Comparison of ENCODE assay signal across 33 mouse cellular contexts in the genomic region with DNA sequence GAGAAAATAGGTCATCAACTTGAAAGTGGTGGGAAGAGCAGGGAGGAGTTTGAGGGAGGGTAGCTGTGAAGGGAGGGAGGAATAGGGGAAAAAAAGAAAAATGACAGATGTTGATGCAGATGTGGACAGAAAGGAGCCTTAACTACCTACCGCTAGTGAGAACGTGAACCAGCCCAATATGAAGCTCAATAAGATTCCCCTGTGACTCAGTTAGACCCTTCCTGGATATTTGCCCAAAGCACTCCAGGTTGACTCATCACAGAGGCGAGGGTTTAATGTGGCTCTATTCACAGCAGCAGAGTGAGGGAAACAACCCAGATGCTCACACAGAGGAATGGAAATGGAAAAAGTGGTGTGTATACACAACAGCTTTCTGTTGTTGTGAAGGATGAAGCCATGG. TPM values are rescaled to one million over a fixed set of nuclear protein-coding genes. Genes with fewer than 3 reads are reported as not detected.
DNase-seq lines count a peak whose midpoint lies in the region; ATAC-seq lines count a peak whose summit lies in the region.
"Had no signal": no experiment of that assay in that cellular context is flagged by ENCODE, and none has a peak within 500 bp of the region (broad histone marks: within the 10 kb centered on the region; RNA-seq: fewer than 3 reads in every experiment).

No protein-coding gene starts in this region.

- no peaks in the 10 kb centered on the region for H3K9me3 ChIP-seq in forebrain, embryonic 11.5 days (ENCODE audit: control insufficient read depth, low read length)
- H3K9me3 ChIP-seq: embryonic facial prominence, embryonic 12.5 days; embryonic facial prominence, embryonic 15.5 days; forebrain, embryonic 13.5 days; heart, embryonic 10.5 days; heart, embryonic 13.5 days had no signal

- no peaks in the 10 kb centered on the region for H3K36me3 ChIP-seq in forebrain, embryonic 11.5 days (ENCODE audit: control insufficient read depth, insufficient read depth, low read length)
- H3K36me3 ChIP-seq: embryonic facial prominence, embryonic 12.5 days; embryonic facial prominence, embryonic 15.5 days; heart, embryonic 10.5 days; heart, embryonic 13.5 days had no signal

- H3K27me3 ChIP-seq in forebrain, embryonic 11.5 days (ENCODE audit: control insufficient read depth, insufficient read depth, low read length) = peaks cover 26% of the 10 kb centered on the region
- H3K27me3 ChIP-seq: Patski had no signal

- H3K9ac ChIP-seq in forebrain, embryonic 11.5 days (ENCODE audit: low read length) = no peak overlapping the region
- H3K9ac ChIP-seq: embryonic facial prominence, embryonic 12.5 days; embryonic facial prominence, embryonic 15.5 days; forebrain, embryonic 13.5 days; heart, embryonic 13.5 days; hindbrain, embryonic 14.5 days had no signal

- no peak for ATAC-seq in forebrain, embryonic 11.5 days (replicated peaks; ENCODE audit: low FRiP score)
- ATAC-seq in erythroblast, adult 5-6 weeks (replicated peaks; ENCODE audit: low FRiP score, poor library complexity, severe bottlenecking) = no peak
- ATAC-seq: forebrain, embryonic 13.5 days; forebrain, embryonic 16.5 days; hindbrain, postnatal 0 days; inflammation-experienced regulatory T-cells, adult 6 months; intestine, embryonic 16.5 days; Patski had no signal

- no peak overlapping the region for H3K27ac ChIP-seq in forebrain, embryonic 11.5 days (ENCODE audit: low read depth, low read length)
- H3K27ac ChIP-seq: embryonic facial prominence, embryonic 12.5 days; embryonic facial prominence, embryonic 15.5 days; forebrain, embryonic 13.5 days; heart, embryonic 10.5 days; heart, embryonic 13.5 days; hindbrain, embryonic 14.5 days; hindbrain, postnatal 0 days had no signal

- WGBS in forebrain, embryonic 11.5 days = 84% methylated on average over 3 of the region's 3 CpGs

- no peak overlapping the region for H3K4me2 ChIP-seq in forebrain, embryonic 11.5 days (ENCODE audit: low read depth, low read length, severe bottlenecking)
- H3K4me2 ChIP-seq: embryonic facial prominence, embryonic 12.5 days; embryonic facial prominence, embryonic 15.5 days; forebrain, embryonic 13.5 days; heart, embryonic 13.5 days; hindbrain, embryonic 14.5 days had no signal

- no peaks in the 10 kb centered on the region; the same call in 1 of the 2 replicates for H3K4me1 ChIP-seq in forebrain, embryonic 11.5 days (replicated peaks; ENCODE audit: control insufficient read depth, insufficient read depth, low read length)
- H3K4me1 ChIP-seq: embryonic facial prominence, embryonic 12.5 days; embryonic facial prominence, embryonic 15.5 days; heart, embryonic 13.5 days had no signal

- H3K4me3 ChIP-seq in forebrain, embryonic 11.5 days (ENCODE audit: low read depth, low read length) = no peak overlapping the region
- H3K4me3 ChIP-seq: embryonic facial prominence, embryonic 12.5 days; embryonic facial prominence, embryonic 15.5 days; erythroblast, embryonic 14.5 days; forebrain, embryonic 13.5 days; heart, embryonic 10.5 days; heart, embryonic 13.5 days had no signal

- intact Hi-C loops in left cerebral cortex, postnatal 4 days (cut with DNase I) = no loop called here

- DNase-seq in 416B (ENCODE audit: low read depth) = peak; percentile 70
- DNase-seq in MN1 (ENCODE audit: low spot score) = peak; percentile 75
- DNase-seq in brain, adult 2 months (ENCODE audit: low read depth, low spot score) = peak; percentile 74
- DNase-seq in left cerebral cortex, postnatal 4 days = no peak
- no peak for DNase-seq in forebrain, embryonic 11.5 days (ENCODE audit: low spot score)
- DNase-seq: adrenal gland, postnatal 10 days; adrenal gland, postnatal 36 days; cerebellum, adult 11 months; cerebellum, adult 2 months; cerebellum, adult 9-11 months; cerebellum, postnatal 25 days; gastrocnemius, postnatal 10 days; gastrocnemius, postnatal 36 days; heart, adult 11 months; heart, postnatal 14 days; heart, postnatal 4 days; kidney, adult 2 months had no signal

RNA-seq across cellular contexts. Expression of a gene that starts 3.7 kb away (rescaled TPM):
- 1 to 10 TPM; 2.9 to 3.4 TPM for total RNA-seq in left cerebral cortex, postnatal 4 days (2021)
- 0.45 and 0.51 TPM in 2 replicates for polyA plus RNA-seq in forebrain, embryonic 11.5 days (2014; fragmentation: Nextera tagmentation; extraction: Ambion mirVana)
- total RNA-seq in erythroblast, adult 5-6 weeks (2015; ENCODE audit: low replicate concordance) = not detected in 2 replicates
- not detected in 2 replicates for total RNA-seq in erythroblast, adult 5-6 weeks (2017; ENCODE audit: low replicate concordance)
- total RNA-seq: hindbrain, postnatal 0 days had no signal
- polyA plus RNA-seq: forebrain, embryonic 13.5 days; inflammation-experienced regulatory T-cells, adult 6 months had no signal

RNA-seq across cellular contexts. Expression of a gene that starts 11.0 kb away (rescaled TPM):
- total RNA-seq in left cerebral cortex, postnatal 4 days (2021) = 1 to 10 TPM; 1.8 to 3.3 TPM
- 2.7 and 3.0 TPM in 2 replicates for polyA plus RNA-seq in forebrain, embryonic 11.5 days (2014; fragmentation: Nextera tagmentation; extraction: Ambion mirVana)
- 8.5 and 13.8 TPM in 2 replicates for total RNA-seq in erythroblast, adult 5-6 weeks (2015; ENCODE audit: low replicate concordance)
- total RNA-seq in erythroblast, adult 5-6 weeks (2017; ENCODE audit: low replicate concordance) = 6.6 and 13.1 TPM in 2 replicates

RNA-seq across cellular contexts. Expression of a gene that starts 27.0 kb away (rescaled TPM):
- total RNA-seq in left cerebral cortex, postnatal 4 days (2021) = 10 to 100 TPM; 28.6 to 31.6 TPM
- 111 and 121 TPM in 2 replicates for polyA plus RNA-seq in forebrain, embryonic 11.5 days (2014; fragmentation: Nextera tagmentation; extraction: Ambion mirVana)
- 9.0 and 9.8 TPM in 2 replicates for total RNA-seq in erythroblast, adult 5-6 weeks (2015; ENCODE audit: low replicate concordance)
- 5.8 and 7.0 TPM in 2 replicates for total RNA-seq in erythroblast, adult 5-6 weeks (2017; ENCODE audit: low replicate concordance)

RNA-seq across cellular contexts. Expression of a gene that starts 38.2 kb away (rescaled TPM):
- 10 to 100 TPM in 1 of 2 experiments, 1 to 10 TPM in 1; 9.9 to 14.0 TPM for total RNA-seq in left cerebral cortex, postnatal 4 days (2021)
- polyA plus RNA-seq in forebrain, embryonic 11.5 days (2014; fragmentation: Nextera tagmentation; extraction: Ambion mirVana) = not detected in 2 replicates
- not detected in 2 replicates for total RNA-seq in erythroblast, adult 5-6 weeks (2015; ENCODE audit: low replicate concordance)
- total RNA-seq in erythroblast, adult 5-6 weeks (2017; ENCODE audit: low replicate concordance) = not detected in 2 replicates
- total RNA-seq: common myeloid progenitor, adult 5-6 weeks; gastrocnemius, adult 18-20 months; gastrocnemius, postnatal 10 days; gastrocnemius, postnatal 36 days; heart, postnatal 4 days had no signal
- polyA plus RNA-seq: erythroblast, embryonic 14.5 days; hindbrain, embryonic 11.5 days; inflammation-experienced regulatory T-cells, adult 6 months; intestine, embryonic 16.5 days; kidney, adult 2 months had no signal

Comparison
In these comparisons a context has a peak if more than half of its experiments do, and no peak if none do; other contexts are left out.
1. DNase-seq: peak in 416B (single experiment), MN1 (single experiment) and brain, adult 2 months (single experiment); none in left cerebral cortex, postnatal 4 days (single experiment) and forebrain, embryonic 11.5 days (single experiment).